Mouse (Mus musculus) midbrain, embryonic 12.5 days (tissue): ENCODE data around the gene Hspa12a. TPM values are rescaled to one million over a fixed set of nuclear protein-coding genes. Genes with fewer than 3 reads are reported as not detected.

Experiments
- ATAC-seq: fragments of 200-750 bp; cut with Nextera tagmentation; 2 replicates; pipeline ENCODE4 v1.8.0; 2017; ENCODE audit warnings: low read depth, moderate TSS enrichment, moderate library complexity; ENCODE audit not compliant: low FRiP score
- H3K27ac ChIP-seq: fragments of 300-500 bp; sonication (generic); replicated peaks from 2 replicates; pipeline ENCODE4 v1.5.1; 2016; ENCODE audit warnings: mild to moderate bottlenecking
- H3K27me3 ChIP-seq: fragments of 300-500 bp; sonication (generic); 2 replicates; pipeline ENCODE4 v1.6.1; 2016; ENCODE audit warnings: mild to moderate bottlenecking
- H3K36me3 ChIP-seq: fragments of 300-500 bp; sonication (generic); 2 replicates; pipeline ENCODE4 v1.6.1; 2016
- H3K4me1 ChIP-seq: fragments of 300-500 bp; sonication (generic); 2 replicates; pipeline ENCODE4 v1.6.1; 2016
- H3K4me2 ChIP-seq: fragments of 300-500 bp; sonication (generic); replicated peaks from 2 replicates; pipeline ENCODE4 v1.6.1; 2016; ENCODE audit warnings: mild to moderate bottlenecking, moderate library complexity
- H3K4me3 ChIP-seq: fragments of 300-500 bp; sonication (generic); 2 replicates; pipeline ENCODE4 v1.5.1; 2016; ENCODE audit warnings: mild to moderate bottlenecking
- H3K9ac ChIP-seq: fragments of 300-500 bp; sonication (generic); replicated peaks from 2 replicates; pipeline ENCODE4 v1.6.1; 2016; ENCODE audit warnings: mild to moderate bottlenecking, moderate library complexity
- H3K9me3 ChIP-seq: fragments of 300-500 bp; sonication (generic); 2 replicates; pipeline ENCODE4 v1.6.1; 2016; ENCODE audit warnings: mild to moderate bottlenecking
- WGBS: fragments of 180-500 bp; shearing (Covaris S2); methylation state at CpG from one replicate; pipeline ENCODE4 v1.1.7; 2016; 5-methylcytosine and 5-hydroxymethylcytosine counted together
- polyA plus RNA-seq: library from polyadenylated mRNA; unstranded; fragments of >200 nt; fragmentation: Nextera tagmentation; extraction: Ambion mirVana; gene quantifications from 2 replicates; pipeline ENCODE4 v1.2.1, GENCODE M21; 2016

The Hspa12a gene
- polyA plus RNA-seq, 1 experiment from 2014 or later: 28.0 TPM

DNA sequence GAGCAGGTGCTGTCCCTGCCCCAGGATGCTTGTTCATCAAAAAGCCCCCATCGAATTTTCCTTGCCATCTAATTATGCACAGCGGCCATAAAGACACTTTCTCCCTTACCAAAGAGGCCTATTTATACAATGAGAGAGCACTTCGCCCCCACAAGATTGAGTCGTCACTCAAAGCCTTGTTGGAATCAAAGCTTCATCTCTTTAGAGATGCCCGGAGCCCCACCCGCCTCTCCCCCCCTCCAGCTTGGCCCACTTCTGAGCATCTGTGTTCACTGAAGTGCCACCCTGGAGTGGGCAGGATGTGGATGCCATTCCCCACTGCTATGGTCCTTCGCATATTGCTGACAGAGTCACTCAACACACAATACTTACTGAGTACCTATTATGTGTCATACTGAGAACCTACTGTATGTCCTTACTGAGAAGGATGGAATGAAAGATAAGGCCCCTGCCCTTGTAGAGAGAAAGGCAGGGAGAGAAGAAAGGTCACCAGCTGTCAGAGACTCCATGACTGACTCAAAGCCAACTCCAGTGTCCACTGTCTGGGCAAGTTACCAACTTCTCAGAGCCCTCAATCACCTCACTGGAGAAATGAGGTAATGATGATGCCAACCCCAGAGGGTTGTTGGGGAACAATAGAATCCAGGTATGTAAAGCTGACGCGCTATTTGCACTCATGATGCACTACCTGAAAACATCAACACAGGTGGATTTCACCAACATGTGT, 87.2 kb downstream of the Hspa12a start:
- no peak overlapping the region for H3K27ac ChIP-seq

GRCm38 (mm10) chr19:58854899-58855298, 88.6 kb downstream of the Hspa12a start:
- Histone ChIP-seq H3K4me3 (no peak overlapping the region), H3K4me2 (no peak overlapping the region), H3K9ac (no peak overlapping the region), H3K36me3 (no peaks in the 10 kb centered on the region), H3K9me3 (no peaks in the 10 kb centered on the region), H3K27me3 (peaks cover 7% of the 10 kb centered on the region), H3K4me1 (peaks cover 8% of the 10 kb centered on the region), H3K27ac (no peak overlapping the region)
- 70% methylated on average over 3 of the region's 3 CpGs for WGBS
- ATAC-seq: no peak

More for the DNA sequence above, 87.2 kb downstream of the Hspa12a start:
- Histone ChIP-seq H3K4me1 (peaks cover 21% of the 10 kb centered on the region), H3K4me2 (no peak overlapping the region), H3K9ac (no peak overlapping the region), H3K4me3 (no peak overlapping the region), H3K9me3 (no peaks in the 10 kb centered on the region), H3K27me3 (peaks cover 11% of the 10 kb centered on the region), H3K36me3 (no peaks in the 10 kb centered on the region)
- 78% methylated on average over 9 of the region's 9 CpGs for WGBS
- ATAC-seq: no peak

GRCm38 (mm10) chr19:58853036-58853735, 90.3 kb downstream of the Hspa12a start:
- no peak overlapping the region for H3K27ac ChIP-seq
- ATAC-seq: no peak
- 87% methylated on average over 10 of the region's 10 CpGs for WGBS

GRCm38 (mm10) chr19:58850719-58851466, 92.6 kb downstream of the Hspa12a start:
- WGBS: 86% methylated on average over 4 of the region's 7 CpGs
- H3K27me3 ChIP-seq: no peaks in the 10 kb centered on the region
- H3K9me3 ChIP-seq: no peaks in the 10 kb centered on the region
- no peak overlapping the region for H3K27ac ChIP-seq
- H3K4me2 ChIP-seq: no peak overlapping the region
- no peak overlapping the region for H3K9ac ChIP-seq
- no peak for ATAC-seq
- no peaks in the 10 kb centered on the region for H3K4me1 ChIP-seq
- H3K36me3 ChIP-seq: no peaks in the 10 kb centered on the region
- H3K4me3 ChIP-seq: no peak overlapping the region

More at GRCm38 (mm10) chr19:58853036-58853735, 90.3 kb downstream of the Hspa12a start:
- H3K9me3 ChIP-seq: no peaks in the 10 kb centered on the region
- H3K36me3 ChIP-seq: no peaks in the 10 kb centered on the region
- H3K27me3 ChIP-seq: no peaks in the 10 kb centered on the region
- H3K4me2 ChIP-seq: no peak overlapping the region
- H3K9ac ChIP-seq: no peak overlapping the region
- no peak overlapping the region for H3K4me3 ChIP-seq
- H3K4me1 ChIP-seq: no peaks in the 10 kb centered on the region

- Histone ChIP-seq H3K4me1 (no peaks in the 10 kb centered on the region), H3K27me3 (no peaks in the 10 kb centered on the region), H3K27ac (no peak overlapping the region), H3K36me3 (no peaks in the 10 kb centered on the region), H3K9ac (no peak overlapping the region), H3K4me2 (no peak overlapping the region), H3K4me3 (no peak overlapping the region), H3K9me3 (no peaks in the 10 kb centered on the region)
- ATAC-seq: no peak
- 90% methylated on average over 13 of the region's 13 CpGs for WGBS
Measured at GRCm38 (mm10) chr19:58849333-58850131, 93.9 kb downstream of the Hspa12a start.

DNA sequence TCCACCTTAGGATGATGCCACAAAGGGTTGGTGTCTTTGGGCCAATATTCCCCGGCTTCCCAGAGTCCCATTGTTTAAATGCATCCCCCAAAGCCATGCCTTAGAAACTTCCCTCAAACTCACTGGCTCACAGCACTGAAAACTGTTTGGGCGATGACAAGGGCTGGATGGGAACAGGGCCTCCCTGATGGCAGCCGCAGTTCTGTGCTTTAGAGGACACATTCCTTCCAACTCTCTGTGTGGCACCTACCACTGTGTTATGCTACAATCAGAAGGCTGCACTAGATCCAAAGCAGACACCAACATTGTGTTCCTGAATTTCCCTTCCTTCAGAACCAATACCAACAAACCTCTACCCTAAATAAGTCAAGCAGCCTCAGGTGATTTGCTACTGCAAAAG, 99.8 kb downstream of the Hspa12a start:
- Histone ChIP-seq H3K9me3 (no peaks in the 10 kb centered on the region), H3K4me3 (no peak overlapping the region), H3K4me2 (no peak overlapping the region), H3K36me3 (no peaks in the 10 kb centered on the region), H3K27ac (no peak overlapping the region), H3K4me1 (peaks cover 14% of the 10 kb centered on the region), H3K27me3 (no peaks in the 10 kb centered on the region), H3K9ac (no peak overlapping the region)
- WGBS: 85% methylated on average over 3 of the region's 3 CpGs
- no peak for ATAC-seq

GRCm38 (mm10) chr19:58840721-58841271, 102.7 kb downstream of the Hspa12a start:
- H3K9me3 ChIP-seq: no peaks in the 10 kb centered on the region
- no peak overlapping the region for H3K27ac ChIP-seq
- H3K4me3 ChIP-seq: no peak overlapping the region
- no peak overlapping the region for H3K4me2 ChIP-seq
- H3K27me3 ChIP-seq: no peaks in the 10 kb centered on the region
- H3K9ac ChIP-seq: no peak overlapping the region
- 79% methylated on average over 5 of the region's 5 CpGs for WGBS
- no peak for ATAC-seq
- H3K36me3 ChIP-seq: no peaks in the 10 kb centered on the region
- H3K4me1 ChIP-seq: peaks cover 22% of the 10 kb centered on the region

DNA sequence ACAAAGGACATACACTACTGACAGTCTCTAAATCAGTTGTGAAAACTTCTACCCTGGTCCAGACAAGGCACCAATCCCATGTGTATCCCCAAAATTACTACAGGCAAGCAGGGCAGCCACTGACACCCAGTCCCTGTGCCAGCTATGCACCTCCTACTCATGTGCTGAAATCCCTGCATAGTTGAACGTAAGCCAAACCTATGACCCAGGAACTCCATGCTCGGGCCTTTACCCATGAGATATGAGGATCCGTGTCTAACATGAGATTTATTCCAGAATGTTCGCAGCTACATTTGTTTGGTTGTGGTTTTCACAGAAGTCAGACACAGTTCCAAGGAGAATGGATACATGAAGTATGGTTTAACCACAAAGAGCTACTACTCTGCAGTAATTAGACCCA, 103.6 kb downstream of the Hspa12a start:
- H3K4me2 ChIP-seq: no peak overlapping the region
- no peak overlapping the region for H3K27ac ChIP-seq
- H3K9me3 ChIP-seq: no peaks in the 10 kb centered on the region
- no peak for ATAC-seq
- H3K4me3 ChIP-seq: no peak overlapping the region
- WGBS: 87% methylated on average over 4 of the region's 4 CpGs
- H3K4me1 ChIP-seq: peaks cover 22% of the 10 kb centered on the region
- no peaks in the 10 kb centered on the region for H3K36me3 ChIP-seq
- H3K9ac ChIP-seq: no peak overlapping the region
- H3K27me3 ChIP-seq: no peaks in the 10 kb centered on the region

- no peak overlapping the region for H3K27ac ChIP-seq
- 0 out of 2 replicates have a peak, but pooled peaks have one; percentile 49 for ATAC-seq
- H3K4me2 ChIP-seq: no peak overlapping the region
- no peaks in the 10 kb centered on the region for H3K27me3 ChIP-seq
- no peaks in the 10 kb centered on the region for H3K9me3 ChIP-seq
- H3K36me3 ChIP-seq: no peaks in the 10 kb centered on the region
- H3K4me1 ChIP-seq: peaks cover 22% of the 10 kb centered on the region
- H3K4me3 ChIP-seq: no peak overlapping the region
- no peak overlapping the region for H3K9ac ChIP-seq
- WGBS: 54% methylated on average over 3 of the region's 3 CpGs
Measured at GRCm38 (mm10) chr19:58839345-58839744, 104.1 kb downstream of the Hspa12a start.

DNA sequence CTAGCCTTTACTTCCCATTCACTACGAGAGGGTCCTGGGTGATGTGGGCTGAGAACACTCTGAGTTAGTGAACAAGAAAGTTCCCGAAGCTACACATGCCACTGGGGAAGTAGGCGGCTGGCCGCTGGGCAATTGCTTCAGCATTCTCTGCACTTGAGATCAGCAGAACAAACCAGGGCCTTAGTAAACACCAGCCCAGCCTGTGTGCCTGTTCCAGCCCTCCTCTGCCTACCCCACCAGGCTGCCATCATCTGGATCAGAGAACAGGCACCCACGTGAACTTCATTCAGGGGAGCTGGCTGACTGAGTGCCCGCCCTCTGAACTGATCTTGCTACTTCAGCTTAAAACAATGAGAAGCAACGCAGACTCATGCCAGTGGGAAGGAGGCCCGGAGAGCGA, 104.7 kb downstream of the Hspa12a start:
- H3K27ac ChIP-seq: no peak overlapping the region
- no peak overlapping the region for H3K4me3 ChIP-seq
- ATAC-seq: no peak
- no peaks in the 10 kb centered on the region for H3K36me3 ChIP-seq
- no peaks in the 10 kb centered on the region for H3K27me3 ChIP-seq
- 72% methylated on average over 9 of the region's 9 CpGs for WGBS
- no peak overlapping the region for H3K4me2 ChIP-seq
- no peak overlapping the region for H3K9ac ChIP-seq
- H3K9me3 ChIP-seq: no peaks in the 10 kb centered on the region
- peaks cover 22% of the 10 kb centered on the region for H3K4me1 ChIP-seq

DNA sequence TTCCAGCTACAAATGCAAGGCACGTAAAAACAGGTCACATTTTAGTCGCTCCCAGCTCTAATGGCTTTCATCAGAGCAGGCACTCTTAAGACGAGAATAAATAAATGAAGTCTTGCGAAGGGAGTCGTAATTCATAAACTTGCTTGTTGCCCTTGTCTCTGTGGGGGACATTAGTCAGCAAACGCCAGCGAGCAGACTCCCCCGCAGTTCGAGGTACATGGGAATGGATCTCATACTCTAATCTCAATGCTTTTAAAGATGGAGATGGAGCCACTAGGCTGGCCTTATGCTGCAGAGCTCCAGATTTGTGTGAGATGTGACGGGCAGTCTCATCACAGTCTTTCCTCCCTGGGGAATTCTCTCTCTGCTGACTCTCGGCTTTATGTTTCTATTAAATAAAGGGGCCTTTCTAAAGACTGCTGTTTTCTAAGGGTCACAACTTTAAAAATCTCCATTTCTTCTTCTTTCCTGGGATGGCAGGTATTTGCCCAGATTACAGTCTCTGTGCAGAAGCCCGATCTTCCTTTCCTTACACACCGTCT, 109.7 kb downstream of the Hspa12a start:
- WGBS: 77% methylated on average over 13 of the region's 13 CpGs
- H3K27ac ChIP-seq: no peak overlapping the region
- H3K9ac ChIP-seq: no peak overlapping the region
- ATAC-seq: no peak
- no peaks in the 10 kb centered on the region for H3K27me3 ChIP-seq
- H3K4me3 ChIP-seq: no peak overlapping the region
- no peak overlapping the region for H3K4me2 ChIP-seq
- H3K9me3 ChIP-seq: no peaks in the 10 kb centered on the region
- H3K36me3 ChIP-seq: no peaks in the 10 kb centered on the region
- peaks cover 13% of the 10 kb centered on the region for H3K4me1 ChIP-seq
